Mouse (Mus musculus) T-helper 17 cell (primary cell): ENCODE measurements around the gene Lrrc75a.

Source experiments
- in situ Hi-C, 2 experiments: fragments of 300-600 bp; cut with MboI, MseI; formaldehyde crosslinking; loops; 1 replicate in 1 of 2; 2 replicates in 1 of 2; pipeline ENCODE4 v1.15.1; 2025; ENCODE audit warnings: high pct_unique_total_duplicates in 2 of 2

The Lrrc75a gene

GRCm38 (mm10) chr11:62647661-62648590 lies at the start of gene Lrrc75a:
Gene Lrrc75a, minus strand, starts transcription at chr11:62648523.
- in situ Hi-C loops = loop anchor here in 1 of 2 experiments (5.0 kb wide), 1 partner anchor 79 kb away; no protein-coding TSS in a partner anchor

GRCm38 (mm10) chr11:62695126-62695525 lies 46.8 kb upstream of the Lrrc75a start:
- in situ Hi-C loops = no loop called here

GRCm38 (mm10) chr11:62693299-62694184 lies 45.2 kb upstream of the Lrrc75a start:
- in situ Hi-C loops = no loop called here

GRCm38 (mm10) chr11:62691592-62691991 lies 43.3 kb upstream of the Lrrc75a start:
- in situ Hi-C loops = no loop called here

GRCm38 (mm10) chr11:62679954-62680353 lies 31.6 kb upstream of the Lrrc75a start:
- in situ Hi-C loops = loop anchor here (5.0 to 10.0 kb wide), 2 partner anchors 68 to 215 kb away; no protein-coding TSS in a partner anchor

- in situ Hi-C loops = loop anchor here (5.0 to 10.0 kb wide), 2 partner anchors 67 to 214 kb away; no protein-coding TSS in a partner anchor
Measured at GRCm38 (mm10) chr11:62678778-62679354, 30.5 kb upstream of the Lrrc75a start.

- in situ Hi-C loops = loop anchor here (5.0 to 10.0 kb wide), 2 partner anchors 64 to 211 kb away; no protein-coding TSS in a partner anchor
Measured at GRCm38 (mm10) chr11:62676290-62676596, 27.9 kb upstream of the Lrrc75a start.

- in situ Hi-C loops = loop anchor here (5.0 to 10.0 kb wide), 2 partner anchors 63 to 211 kb away; no protein-coding TSS in a partner anchor
Measured at GRCm38 (mm10) chr11:62675480-62676289, 27.4 kb upstream of the Lrrc75a start.

- in situ Hi-C loops = loop anchor here in 1 of 2 experiments (10.0 kb wide), 1 partner anchor 205 kb away; no protein-coding TSS in a partner anchor
Measured at GRCm38 (mm10) chr11:62670006-62670405, 21.7 kb upstream of the Lrrc75a start.

- in situ Hi-C loops = no loop called here
Measured at GRCm38 (mm10) chr11:62669471-62669870, 21.1 kb upstream of the Lrrc75a start.

- in situ Hi-C loops = no loop called here
Measured at GRCm38 (mm10) chr11:62668986-62669385, 20.7 kb upstream of the Lrrc75a start.

GRCm38 (mm10) chr11:62664250-62664649 lies 15.9 kb upstream of the Lrrc75a start:
- in situ Hi-C loops = no loop called here

- in situ Hi-C loops = no loop called here
Measured at GRCm38 (mm10) chr11:62660885-62661284, 12.6 kb upstream of the Lrrc75a start.

GRCm38 (mm10) chr11:62652080-62652479 lies 3.8 kb upstream of the Lrrc75a start:
- in situ Hi-C loops = no loop called here

GRCm38 (mm10) chr11:62651563-62651962 lies 3.2 kb upstream of the Lrrc75a start:
- in situ Hi-C loops = no loop called here

GRCm38 (mm10) chr11:62649803-62650202 lies 1.5 kb upstream of the Lrrc75a start:
- in situ Hi-C loops = loop anchor here in 1 of 2 experiments (5.0 kb wide), 1 partner anchor 77 kb away; no protein-coding TSS in a partner anchor

GRCm38 (mm10) chr11:62648591-62649391 lies 468 bp upstream of the Lrrc75a start, which contains the start of gene Mmgt2:
Gene Mmgt2, plus strand, starts transcription at chr11:62648664.
- in situ Hi-C loops = loop anchor here in 1 of 2 experiments (5.0 kb wide), 1 partner anchor 79 kb away; no protein-coding TSS in a partner anchor

- in situ Hi-C loops = loop anchor here in 1 of 2 experiments (5.0 kb wide), 1 partner anchor 80 kb away; no protein-coding TSS in a partner anchor
Measured at GRCm38 (mm10) chr11:62646958-62647515, 1.3 kb downstream of the Lrrc75a start.

- in situ Hi-C loops = loop anchor here in 1 of 2 experiments (5.0 kb wide), 1 partner anchor 81 kb away; no protein-coding TSS in a partner anchor
Measured at GRCm38 (mm10) chr11:62646495-62646843, 1.9 kb downstream of the Lrrc75a start.
